Mouse (Mus musculus) forebrain, embryonic 11.5 days (tissue): ENCODE data around the gene Prl8a2. TPM values are rescaled to one million over a fixed set of nuclear protein-coding genes. Genes with fewer than 3 reads are reported as not detected.

Source experiments
- ATAC-seq: fragments of 200-750 bp; cut with Nextera tagmentation; replicated peaks from 2 replicates; pipeline ENCODE4 v1.8.0; 2017; ENCODE audit warnings: moderate TSS enrichment; ENCODE audit not compliant: low FRiP score
- DNase-seq: peaks from one replicate; pipeline ENCODE4 v3.0.0-alpha.2; 2017; ENCODE audit warnings: low spot score
- H3K27ac ChIP-seq: fragments of 300-500 bp; sonication (generic); 2 replicates; pipeline ENCODE4 v1.5.1; 2014; ENCODE audit warnings: low read depth, low read length
- H3K27me3 ChIP-seq: fragments of 300-500 bp; sonication (generic); 2 replicates; pipeline ENCODE4 v1.6.1; 2014; ENCODE audit warnings: mild to moderate bottlenecking, low read length, mixed read lengths; ENCODE audit not compliant: control insufficient read depth, insufficient read depth
- H3K36me3 ChIP-seq: fragments of 300-500 bp; sonication (generic); 2 replicates; pipeline ENCODE4 v1.6.1; 2014; ENCODE audit warnings: mild to moderate bottlenecking, low read length, moderate library complexity, mixed read lengths; ENCODE audit not compliant: control insufficient read depth, insufficient read depth
- H3K4me1 ChIP-seq: fragments of 300-500 bp; sonication (generic); replicated peaks from 2 replicates; pipeline ENCODE4 v1.6.1; 2014; ENCODE audit warnings: low read length, mixed read lengths; ENCODE audit not compliant: control insufficient read depth, insufficient read depth
- H3K4me2 ChIP-seq: fragments of 300-500 bp; sonication (generic); 2 replicates; pipeline ENCODE4 v1.6.1; 2014; ENCODE audit warnings: low read depth, mild to moderate bottlenecking, low read length, moderate library complexity, mixed read lengths; ENCODE audit not compliant: severe bottlenecking
- H3K4me3 ChIP-seq: fragments of 300-500 bp; sonication (generic); 2 replicates; pipeline ENCODE4 v1.5.1; 2014; ENCODE audit warnings: low read depth, low read length
- H3K9ac ChIP-seq: fragments of 300-500 bp; sonication (generic); 2 replicates; pipeline ENCODE4 v1.6.1; 2014; ENCODE audit warnings: low read length
- H3K9me3 ChIP-seq: fragments of 300-500 bp; sonication (generic); 2 replicates; pipeline ENCODE4 v1.6.1; 2016; ENCODE audit warnings: low read length, mixed read lengths; ENCODE audit not compliant: control insufficient read depth
- WGBS: fragments of 180-500 bp; shearing (Covaris S2); extraction: QIAGEN DNeasy Blood & Tissue Kit; methylation state at CpG from one replicate; pipeline ENCODE4 v1.1.7; 2014; 5-methylcytosine and 5-hydroxymethylcytosine counted together
- polyA plus RNA-seq: library from polyadenylated mRNA; unstranded; fragments of >200 nt; fragmentation: Nextera tagmentation; extraction: Ambion mirVana; gene quantifications from 2 replicates; pipeline ENCODE4 v1.2.1, GENCODE M21; 2014

Gene Prl8a2
- polyA plus RNA-seq = not detected in 2 replicates

DNA sequence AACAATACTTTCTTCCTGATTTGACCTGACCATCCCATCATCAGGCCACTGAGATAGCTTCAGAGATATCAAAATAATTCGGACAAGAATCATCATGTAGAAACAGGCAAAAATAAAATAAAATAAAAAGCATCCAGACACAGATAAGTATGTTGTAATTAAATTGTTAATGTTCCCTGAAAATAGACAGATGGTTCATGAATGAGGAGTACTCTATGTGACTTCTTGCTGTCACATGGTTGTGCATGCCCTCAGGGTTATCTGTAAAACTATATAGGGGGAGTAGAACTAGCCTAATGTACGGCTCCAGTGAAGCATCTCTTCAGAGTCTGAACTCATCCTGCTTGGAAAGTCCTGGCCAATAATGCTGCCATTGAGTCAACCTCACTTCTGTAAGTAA, at the start of gene Prl8a2:
Prl8a2 (plus strand) TSS at position 301 of the 400 bp plus-strand sequence.
- Histone ChIP-seq H3K4me2 (no peak within 1 kb of the TSS), H3K27me3 (no peaks in the 10 kb centered on the region), H3K9me3 (no peaks in the 10 kb centered on the region), H3K9ac (no peak within 1 kb of the TSS), H3K4me1 (no peaks in the 10 kb centered on the region), H3K27ac (no peak within 1 kb of the TSS), H3K36me3 (no peaks in the 10 kb centered on the region), H3K4me3 (no peak within 1 kb of the TSS)
- 79% methylated on average over 2 of the region's 2 CpGs for WGBS
- no peak for DNase-seq
- ATAC-seq = no peak

DNA sequence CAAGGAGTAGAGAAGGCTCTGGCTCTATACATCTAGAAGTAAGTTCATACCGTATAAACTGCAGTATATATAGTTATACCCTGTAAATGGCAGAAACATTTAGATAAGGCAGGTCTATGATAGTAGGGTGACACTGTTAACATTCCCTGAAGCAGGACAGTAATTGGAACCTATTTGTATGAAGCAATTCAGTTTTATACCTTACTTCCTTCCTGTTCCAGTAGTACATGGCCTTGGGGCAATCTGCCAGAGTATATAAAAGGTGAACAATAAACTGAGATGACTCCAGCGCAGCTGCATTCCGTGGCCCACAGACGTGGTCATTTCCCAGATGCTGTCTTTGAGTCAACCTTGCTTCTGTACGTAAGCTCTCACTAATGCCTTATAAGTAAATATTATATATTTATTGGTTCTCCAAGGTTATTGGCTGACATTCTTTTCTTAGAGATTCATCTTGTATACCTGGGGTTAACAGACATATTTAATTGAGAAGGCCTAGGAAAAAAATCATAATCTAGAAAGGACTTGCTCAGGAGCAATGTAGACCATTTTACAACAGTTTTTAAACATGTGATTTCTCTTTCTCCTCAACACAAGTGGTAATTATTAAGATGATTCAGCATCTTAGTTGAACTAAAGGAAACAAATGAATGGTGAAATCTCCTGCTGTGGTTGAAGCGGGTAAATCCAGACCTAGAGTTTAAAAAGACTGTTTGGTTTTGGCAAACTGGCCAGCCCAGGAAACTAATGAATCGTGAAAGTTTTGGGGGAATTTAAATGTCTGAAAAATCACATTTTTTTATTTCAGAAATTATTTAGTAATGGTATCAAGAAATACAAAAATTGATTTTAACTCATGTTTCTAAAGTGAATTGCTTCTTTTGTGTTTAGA, 32.9 kb upstream of the Prl8a2 start, which contains the start of gene Prl6a1:
Prl6a1 (plus strand) TSS at position 294 of the 892 bp plus-strand sequence.
- Histone ChIP-seq H3K27me3 (no peaks in the 10 kb centered on the region), H3K4me3 (no peak within 1 kb of the TSS), H3K27ac (no peak within 1 kb of the TSS), H3K9me3 (no peaks in the 10 kb centered on the region), H3K4me1 (no peaks in the 10 kb centered on the region), H3K36me3 (no peaks in the 10 kb centered on the region), H3K4me2 (no peak within 1 kb of the TSS), H3K9ac (no peak within 1 kb of the TSS)
- no peak for ATAC-seq
- no peak for DNase-seq
- WGBS = 86% methylated on average over 7 of the region's 7 CpGs

DNA sequence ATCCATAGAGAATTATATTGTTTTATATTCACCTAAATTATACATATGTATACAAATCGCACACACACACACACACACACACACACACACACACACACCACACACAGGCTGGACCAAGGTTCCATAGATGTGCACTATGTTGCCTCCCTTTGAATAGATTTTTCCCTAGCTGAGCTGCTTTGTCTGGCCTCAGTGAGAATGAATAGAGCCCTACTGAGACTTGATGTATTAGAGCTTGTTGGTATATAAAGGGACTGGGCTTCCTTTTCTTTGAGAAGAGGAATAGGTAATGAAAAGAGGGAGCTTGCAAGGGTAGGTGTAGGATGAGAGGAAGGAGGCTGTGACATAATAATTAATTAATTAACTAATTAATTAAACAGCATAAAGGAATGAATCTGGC, 10.5 kb upstream of the Prl8a2 start:
- Histone ChIP-seq H3K4me1 (no peaks in the 10 kb centered on the region), H3K4me2 (no peak overlapping the region), H3K9me3 (no peaks in the 10 kb centered on the region), H3K27ac (no peak overlapping the region), H3K9ac (no peak overlapping the region), H3K4me3 (no peak overlapping the region), H3K27me3 (no peaks in the 10 kb centered on the region), H3K36me3 (no peaks in the 10 kb centered on the region)
- 44% methylated on average over 1 of the region's 1 CpGs for WGBS
- ATAC-seq (peak; percentile 94), DNase-seq (peak; percentile 50)

GRCm38 (mm10) chr13:27342733-27343275, 2.7 kb upstream of the Prl8a2 start:
- H3K9me3 ChIP-seq = no peaks in the 10 kb centered on the region

GRCm38 (mm10) chr13:27390746-27391145, 45.3 kb downstream of the Prl8a2 start, which contains the start of gene Prl2b1:
Gene Prl2b1 (minus strand): TSS chr13:27390846.
- Histone ChIP-seq H3K36me3 (no peaks in the 10 kb centered on the region), H3K27ac (no peak within 1 kb of the TSS), H3K4me1 (no peaks in the 10 kb centered on the region), H3K4me2 (no peak within 1 kb of the TSS), H3K9ac (no peak within 1 kb of the TSS), H3K4me3 (no peak within 1 kb of the TSS), H3K27me3 (no peaks in the 10 kb centered on the region), H3K9me3 (no peaks in the 10 kb centered on the region)
- ATAC-seq = no peak
- no peak for DNase-seq
- WGBS = 85% methylated on average over 6 of the region's 6 CpGs

More at GRCm38 (mm10) chr13:27342733-27343275, 2.7 kb upstream of the Prl8a2 start:
- H3K4me1 ChIP-seq = no peaks in the 10 kb centered on the region
- no peaks in the 10 kb centered on the region for H3K27me3 ChIP-seq
- H3K36me3 ChIP-seq = no peaks in the 10 kb centered on the region
- H3K27ac ChIP-seq = no peak overlapping the region
- WGBS = 84% methylated on average over 3 of the region's 3 CpGs
- ATAC-seq (no peak), DNase-seq (no peak)
- H3K4me2 ChIP-seq = no peak overlapping the region
- no peak overlapping the region for H3K4me3 ChIP-seq
- H3K9ac ChIP-seq = no peak overlapping the region

GRCm38 (mm10) chr13:27399061-27399724, 53.7 kb downstream of the Prl8a2 start:
- Histone ChIP-seq H3K4me1 (no peaks in the 10 kb centered on the region), H3K4me3 (no peak overlapping the region), H3K36me3 (no peaks in the 10 kb centered on the region), H3K27ac (no peak overlapping the region), H3K9ac (no peak overlapping the region), H3K27me3 (no peaks in the 10 kb centered on the region), H3K4me2 (no peak overlapping the region), H3K9me3 (no peaks in the 10 kb centered on the region)
- DNase-seq = peak; percentile 52
- 88% methylated on average over 7 of the region's 7 CpGs for WGBS
- ATAC-seq = peak; percentile 21; the same call in 1 of the 2 replicates

Other genes with a start within 250 kb of the Prl8a2 start
- not detected in 2 replicates for gene Prl3d2, start 224.0 kb upstream of the Prl8a2 start, polyA plus RNA-seq
- not detected in 2 replicates for gene Prl3d3, start 188.9 kb upstream of the Prl8a2 start, polyA plus RNA-seq
- gene Prl3c1, start 149.0 kb upstream of the Prl8a2 start, polyA plus RNA-seq = not detected in 2 replicates
- 0.43 TPM in 1 of 2 replicates, not detected in the other for gene Prl3b1, start 103.8 kb upstream of the Prl8a2 start, polyA plus RNA-seq
- gene Prl3a1, start 86.2 kb upstream of the Prl8a2 start, polyA plus RNA-seq = not detected in 2 replicates
- not detected in 2 replicates for gene Prl6a1, start 33.0 kb upstream of the Prl8a2 start, polyA plus RNA-seq
- not detected in 2 replicates for gene Prl2b1, start 45.2 kb downstream of the Prl8a2 start, polyA plus RNA-seq
- not detected in 2 replicates for gene Prl8a6, start 93.0 kb downstream of the Prl8a2 start, polyA plus RNA-seq
- not detected in 2 replicates for gene Prl8a8, start 167.5 kb downstream of the Prl8a2 start, polyA plus RNA-seq
- gene Prl8a9, start 218.9 kb downstream of the Prl8a2 start, polyA plus RNA-seq = not detected in 2 replicates
- not detected in 2 replicates for gene Prl8a1, start 236.5 kb downstream of the Prl8a2 start, polyA plus RNA-seq